Mouse (Mus musculus) intestine, embryonic 16.5 days (tissue): ENCODE results near the gene Ncapd2. TPM values are rescaled to one million over a fixed set of nuclear protein-coding genes. Genes with fewer than 3 reads are reported as not detected.

Experiments used
- ATAC-seq: fragments of 200-750 bp; cut with Nextera tagmentation; 2 replicates; pipeline ENCODE4 v1.8.0; 2017; ENCODE audit warnings: moderate TSS enrichment, moderate library complexity
- H3K27ac ChIP-seq: fragments of 300-500 bp; sonication (generic); 2 replicates; pipeline ENCODE4 v1.5.1; 2014; ENCODE audit warnings: mild to moderate bottlenecking, low read length
- H3K27me3 ChIP-seq: fragments of 300-500 bp; sonication (generic); replicated peaks from 2 replicates; pipeline ENCODE4 v1.6.1; 2014; ENCODE audit warnings: low read length, control low read depth, mixed read lengths; ENCODE audit not compliant: control insufficient read depth, insufficient read depth
- H3K36me3 ChIP-seq: fragments of 300-500 bp; sonication (generic); 2 replicates; pipeline ENCODE4 v1.6.1; 2014; ENCODE audit warnings: low read length, control low read depth; ENCODE audit not compliant: control insufficient read depth, insufficient read depth
- H3K4me1 ChIP-seq: fragments of 300-500 bp; sonication (generic); 2 replicates; pipeline ENCODE4 v1.6.1; 2014; ENCODE audit warnings: low read length, control low read depth, mixed read lengths; ENCODE audit not compliant: control insufficient read depth, insufficient read depth
- H3K4me2 ChIP-seq: fragments of 300-500 bp; sonication (generic); 2 replicates; pipeline ENCODE4 v1.6.1; 2014; ENCODE audit warnings: low read depth, low read length, control low read depth
- H3K4me3 ChIP-seq: fragments of 300-500 bp; sonication (generic); 2 replicates; pipeline ENCODE4 v1.5.1; 2014; ENCODE audit warnings: mild to moderate bottlenecking, low read length
- H3K9ac ChIP-seq: fragments of 300-500 bp; sonication (generic); 2 replicates; pipeline ENCODE4 v1.6.1; 2014; ENCODE audit warnings: low read depth, low read length
- H3K9me3 ChIP-seq: fragments of 300-500 bp; sonication (generic); 2 replicates; pipeline ENCODE4 v1.6.1; 2016; ENCODE audit warnings: low read length, control low read depth; ENCODE audit not compliant: control insufficient read depth
- WGBS: fragments of 180-500 bp; shearing (Covaris S2); extraction: QIAGEN DNeasy Blood & Tissue Kit; methylation state at CpG from one replicate; pipeline ENCODE4 v1.1.7; 2014; 5-methylcytosine and 5-hydroxymethylcytosine counted together
- polyA plus RNA-seq: library from polyadenylated mRNA; unstranded; fragments of >200 nt; fragmentation: Nextera tagmentation; extraction: Ambion mirVana; gene quantifications from 2 replicates; pipeline ENCODE4 v1.2.1, GENCODE M21; 2015

The Ncapd2 gene
- polyA plus RNA-seq, 1 experiment from 2014 or later, result 78.0 TPM

- no peak overlapping the region for H3K9ac ChIP-seq
- 70% methylated on average over 6 of the region's 6 CpGs for WGBS
- H3K27me3 ChIP-seq, result no peaks in the 10 kb centered on the region
- no peak for ATAC-seq
- H3K4me2 ChIP-seq, result no peak overlapping the region
- H3K4me3 ChIP-seq, result no peak overlapping the region
- no peak overlapping the region for H3K27ac ChIP-seq
- no peaks in the 10 kb centered on the region for H3K9me3 ChIP-seq
- H3K36me3 ChIP-seq, result no peaks in the 10 kb centered on the region
- peaks cover 8% of the 10 kb centered on the region for H3K4me1 ChIP-seq
Measured at GRCm38 (mm10) chr6:125232516-125232915, 41.0 kb upstream of the Ncapd2 start.

- ATAC-seq, result peak; percentile 31
- Histone ChIP-seq H3K9me3 (no peaks in the 10 kb centered on the region), H3K9ac (peak overlapping the region; percentile 86), H3K36me3 (no peaks in the 10 kb centered on the region), H3K4me1 (peaks cover 8% of the 10 kb centered on the region), H3K4me2 (peak overlapping the region; percentile 83), H3K4me3 (peak overlapping the region; percentile 61), H3K27me3 (no peaks in the 10 kb centered on the region), H3K27ac (peak overlapping the region; percentile 92)
- WGBS, result 46% methylated on average over 4 of the region's 4 CpGs
Measured at GRCm38 (mm10) chr6:125232045-125232437, 40.5 kb upstream of the Ncapd2 start.

GRCm38 (mm10) chr6:125231117-125232044 lies 39.9 kb upstream of the Ncapd2 start, which contains the start of gene Tapbpl:
Gene Tapbpl (minus strand): TSS chr6:125231860.
- Histone ChIP-seq H3K36me3 (no peaks in the 10 kb centered on the region), H3K9me3 (no peaks in the 10 kb centered on the region), H3K4me1 (peaks cover 8% of the 10 kb centered on the region), H3K27ac (peak within 1 kb of the TSS; percentile 92), H3K27me3 (no peaks in the 10 kb centered on the region), H3K4me3 (peak within 1 kb of the TSS; percentile 61), H3K9ac (peak within 1 kb of the TSS; percentile 86), H3K4me2 (peak within 1 kb of the TSS; percentile 83)
- ATAC-seq, result peak; percentile 76
- 2% methylated on average over 16 of the region's 16 CpGs for WGBS

- WGBS, result 60% methylated on average over 9 of the region's 9 CpGs
- Histone ChIP-seq H3K4me1 (peaks cover 8% of the 10 kb centered on the region), H3K4me3 (no peak overlapping the region), H3K27ac (no peak overlapping the region; the same call in 1 of the 2 replicates), H3K36me3 (no peaks in the 10 kb centered on the region), H3K4me2 (peak overlapping the region; percentile 83; the same call in 1 of the 2 replicates), H3K9ac (peak overlapping the region; percentile 26; the same call in 1 of the 2 replicates), H3K9me3 (no peaks in the 10 kb centered on the region), H3K27me3 (no peaks in the 10 kb centered on the region)
- ATAC-seq, result no peak
Measured at GRCm38 (mm10) chr6:125230571-125230970, 39.1 kb upstream of the Ncapd2 start.

GRCm38 (mm10) chr6:125225518-125226115 lies 34.1 kb upstream of the Ncapd2 start:
- no peak for ATAC-seq

GRCm38 (mm10) chr6:125222577-125222976 lies 31.1 kb upstream of the Ncapd2 start:
- Histone ChIP-seq H3K4me1 (no peaks in the 10 kb centered on the region), H3K27ac (no peak overlapping the region), H3K27me3 (no peaks in the 10 kb centered on the region), H3K4me3 (no peak overlapping the region), H3K9me3 (no peaks in the 10 kb centered on the region), H3K9ac (no peak overlapping the region), H3K36me3 (no peaks in the 10 kb centered on the region), H3K4me2 (no peak overlapping the region)
- ATAC-seq, result no peak
- WGBS, result 76% methylated on average over 3 of the region's 3 CpGs

More at GRCm38 (mm10) chr6:125225518-125226115, 34.1 kb upstream of the Ncapd2 start:
- Histone ChIP-seq H3K4me1 (no peaks in the 10 kb centered on the region), H3K4me3 (no peak overlapping the region), H3K9ac (no peak overlapping the region), H3K9me3 (no peaks in the 10 kb centered on the region), H3K4me2 (no peak overlapping the region), H3K27me3 (no peaks in the 10 kb centered on the region), H3K36me3 (no peaks in the 10 kb centered on the region), H3K27ac (no peak overlapping the region)
- 85% methylated on average over 5 of the region's 5 CpGs for WGBS

- H3K4me2 ChIP-seq, result no peak overlapping the region
- H3K36me3 ChIP-seq, result no peaks in the 10 kb centered on the region
- no peak overlapping the region for H3K9ac ChIP-seq
- whole genome bisulfite sequencing, result 71% methylated on average over 2 of the region's 2 CpGs
- H3K27ac ChIP-seq, result no peak overlapping the region
- no peak for ATAC-seq
- no peaks in the 10 kb centered on the region for H3K4me1 ChIP-seq
- no peak overlapping the region for H3K4me3 ChIP-seq
- H3K9me3 ChIP-seq, result no peaks in the 10 kb centered on the region
- no peaks in the 10 kb centered on the region for H3K27me3 ChIP-seq
Measured at GRCm38 (mm10) chr6:125222146-125222545, 30.6 kb upstream of the Ncapd2 start.

- 87% methylated on average over 20 of the region's 20 CpGs for WGBS
- no peak overlapping the region for H3K27ac ChIP-seq
Measured at GRCm38 (mm10) chr6:125221115-125221745, 29.7 kb upstream of the Ncapd2 start.

GRCm38 (mm10) chr6:125218963-125219362 lies 27.5 kb upstream of the Ncapd2 start:
- Histone ChIP-seq H3K9me3 (no peaks in the 10 kb centered on the region), H3K4me2 (no peak overlapping the region), H3K27ac (no peak overlapping the region), H3K4me3 (no peak overlapping the region), H3K9ac (no peak overlapping the region), H3K27me3 (no peaks in the 10 kb centered on the region), H3K4me1 (0 out of 2 replicates have a peak, but pooled peaks cover 3% of the 10 kb centered on the region), H3K36me3 (no peaks in the 10 kb centered on the region)
- no peak for ATAC-seq
- 74% methylated on average over 4 of the region's 4 CpGs for WGBS

More at GRCm38 (mm10) chr6:125221115-125221745, 29.7 kb upstream of the Ncapd2 start:
- H3K27me3 ChIP-seq, result no peaks in the 10 kb centered on the region
- H3K4me2 ChIP-seq, result no peak overlapping the region
- no peak overlapping the region for H3K4me3 ChIP-seq
- H3K9me3 ChIP-seq, result no peaks in the 10 kb centered on the region
- no peaks in the 10 kb centered on the region for H3K36me3 ChIP-seq
- 0 out of 2 replicates have a peak, but pooled peaks cover 3% of the 10 kb centered on the region for H3K4me1 ChIP-seq
- H3K9ac ChIP-seq, result no peak overlapping the region
- no peak for ATAC-seq
